Mouse (Mus musculus): ENCODE measurements around the gene Ankrd61. TPM values are rescaled to one million over a fixed set of nuclear protein-coding genes. Genes with fewer than 3 reads are reported as not detected.

The Ankrd61 gene
- total RNA-seq, 1 experiment = 0.45 TPM

DNA sequence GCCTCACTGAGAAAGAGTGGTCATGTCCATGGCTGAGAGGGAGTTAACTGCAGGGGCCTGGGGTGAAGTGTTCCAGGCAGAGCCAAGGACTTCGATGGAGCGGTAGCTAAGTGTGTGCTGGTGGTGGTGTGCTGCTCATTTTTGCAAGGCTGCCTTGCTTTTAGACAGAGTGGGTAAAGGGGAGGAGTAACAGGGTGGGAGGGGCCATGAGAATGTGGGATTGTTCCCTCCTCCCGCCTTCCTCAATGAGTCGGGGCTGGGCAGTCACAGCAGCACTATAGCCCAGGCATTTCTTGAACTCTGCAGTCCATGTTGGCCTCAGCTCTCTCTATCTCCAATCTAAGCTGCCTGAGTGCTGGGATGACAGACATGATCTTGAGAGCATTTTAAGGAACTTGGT is 22.9 kb downstream of the Ankrd61 start:
- Histone ChIP-seq H3K9ac (ENCODE audit: insufficient read depth, low read depth, low read length, poor library complexity, severe bottlenecking) (no peak overlapping the region), H3K36me3 (ENCODE audit: control insufficient read depth, insufficient read depth, low read length, poor library complexity, severe bottlenecking) (peaks cover 18% of the 10 kb centered on the region), H3K9me3 (ENCODE audit: control insufficient read depth, insufficient read depth, low read depth, low read length) (no peaks in the 10 kb centered on the region), H3K27ac (ENCODE audit: insufficient read depth, low read depth, low read length, poor library complexity, severe bottlenecking) (no peak overlapping the region), H3K4me3 (ENCODE audit: insufficient read depth in 1 of 2, low read depth in 1 of 2, low read length in 2 of 2, poor library complexity in 1 of 2, severe bottlenecking in 1 of 2) (no peak overlapping the region), H3K4me1 (ENCODE audit: control insufficient read depth in 2 of 2, insufficient read depth in 2 of 2, low read length in 2 of 2, poor library complexity in 1 of 2) (peaks cover 0 to 4% of the 10 kb centered on the region in 2 experiments; a peak in 1 of 4 replicates)
- DNase-seq (ENCODE audit: low read depth, low spot score) = peak; percentile 36
- in situ Hi-C loops (cut with MboI; ENCODE audit: low sequenced_read_pairs in 2 of 2, unreplicated experiment in 2 of 2) = no loop called here
- no peak for TF ChIP-seq HCFC1 (IDR thresholded peaks at IDR 0.05; ENCODE audit: borderline replicate concordance, insufficient read depth, low read length)
- TF ChIP-seq ZNF384 (IDR thresholded peaks at IDR 0.05; ENCODE audit: low read depth, low read length) = no peak
- no peak for TF ChIP-seq ZC3H11A (IDR thresholded peaks at IDR 0.05; ENCODE audit: borderline replicate concordance, low read depth, low read length)
- no peak for TF ChIP-seq CHD2 (IDR thresholded peaks at IDR 0.05; ENCODE audit: low read depth, low read length)
- TF ChIP-seq MAFK (IDR thresholded peaks at IDR 0.05; ENCODE audit: insufficient read depth, low read depth, low read length) = no peak

DNA sequence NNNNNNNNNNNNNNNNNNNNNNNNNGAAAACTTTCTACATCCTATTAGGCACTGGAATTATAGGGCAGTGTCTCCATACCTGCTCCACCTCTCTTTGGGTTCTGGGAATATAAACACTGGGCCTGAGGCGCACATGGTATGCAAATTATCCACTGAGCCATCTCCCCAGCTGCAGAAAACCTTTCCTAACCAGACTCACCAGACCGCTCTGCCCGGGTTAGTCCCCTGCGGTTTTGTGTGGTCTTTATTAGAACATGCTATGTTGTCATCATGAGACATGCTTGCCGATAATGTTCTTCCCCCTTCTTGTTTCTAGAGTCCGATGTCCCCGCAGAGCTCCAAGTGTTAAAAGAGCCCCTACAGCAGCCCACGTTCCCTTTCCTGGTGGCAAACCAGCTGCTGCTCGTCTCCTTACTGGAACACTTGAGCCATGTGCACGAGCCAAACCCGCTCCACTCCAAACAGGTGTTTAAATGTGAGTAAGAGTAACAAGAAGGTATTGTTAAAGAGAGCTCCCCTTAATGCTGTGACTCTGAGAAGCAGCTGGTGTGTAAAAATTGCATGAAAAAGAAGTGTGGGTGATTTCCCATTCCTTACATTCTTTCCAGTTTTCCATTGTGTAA is 25.8 kb downstream of the Ankrd61 start:
- in situ Hi-C loops (cut with MboI; ENCODE audit: low sequenced_read_pairs in 2 of 2, unreplicated experiment in 2 of 2) = no loop called here
- Histone ChIP-seq H3K27ac (ENCODE audit: insufficient read depth, low read depth, low read length, poor library complexity, severe bottlenecking) (no peak overlapping the region), H3K9me3 (ENCODE audit: control insufficient read depth, insufficient read depth, low read depth, low read length) (no peaks in the 10 kb centered on the region), H3K4me3 (ENCODE audit: insufficient read depth in 1 of 2, low read depth in 1 of 2, low read length in 2 of 2, poor library complexity in 1 of 2, severe bottlenecking in 1 of 2) (no peak overlapping the region), H3K36me3 (ENCODE audit: control insufficient read depth, insufficient read depth, low read length, poor library complexity, severe bottlenecking) (peaks cover 13% of the 10 kb centered on the region), H3K4me1 (ENCODE audit: control insufficient read depth in 2 of 2, insufficient read depth in 2 of 2, low read length in 2 of 2, poor library complexity in 1 of 2) (0 out of 4 replicates have a peak, but pooled peaks cover 0 to 2% of the 10 kb centered on the region in 2 experiments), H3K9ac (ENCODE audit: insufficient read depth, low read depth, low read length, poor library complexity, severe bottlenecking) (no peak overlapping the region)
- DNase-seq (ENCODE audit: low read depth, low spot score) = no peak
- TF ChIP-seq CHD2 (IDR thresholded peaks at IDR 0.05; ENCODE audit: low read depth, low read length) (no peak), ZNF384 (IDR thresholded peaks at IDR 0.05; ENCODE audit: low read depth, low read length) (no peak), ZC3H11A (IDR thresholded peaks at IDR 0.05; ENCODE audit: borderline replicate concordance, low read depth, low read length) (no peak), HCFC1 (IDR thresholded peaks at IDR 0.05; ENCODE audit: borderline replicate concordance, insufficient read depth, low read length) (no peak), MAFK (IDR thresholded peaks at IDR 0.05; ENCODE audit: insufficient read depth, low read depth, low read length) (no peak)

Other genes starting within 250 kb of the Ankrd61 start
- 10.6 and 11.5 TPM in 2 replicates for gene Usp42, start 165.4 kb downstream of the Ankrd61 start, total RNA-seq (2012; rRNA removed)
- 28.1 and 29.7 TPM in 2 replicates for gene Eif2ak1, start 79.9 kb downstream of the Ankrd61 start, total RNA-seq (2012; rRNA removed)
- 90.8 and 100 TPM in 2 replicates for gene Aimp2, start 12.2 kb upstream of the Ankrd61 start, total RNA-seq (2012; rRNA removed)
- gene Pms2, start 12.3 kb upstream of the Ankrd61 start, total RNA-seq (2012; rRNA removed) = 20.3 and 23.9 TPM in 2 replicates
- 0.37 and 0.71 TPM in 2 replicates for gene Gm42421, start 30.5 kb upstream of the Ankrd61 start, total RNA-seq (2012; rRNA removed)
- 0.13 and 0.58 TPM in 2 replicates for gene Rsph10b, start 35.4 kb upstream of the Ankrd61 start, total RNA-seq (2012; rRNA removed)
- gene Ccz1, start 117.2 kb upstream of the Ankrd61 start, total RNA-seq (2012; rRNA removed) = 50.7 and 75.8 TPM in 2 replicates
- not detected in 2 replicates for gene Ocm, start 129.0 kb upstream of the Ankrd61 start, total RNA-seq (2012; rRNA removed)
- 61.2 and 93.0 TPM in 2 replicates for gene Lmtk2, start 202.8 kb upstream of the Ankrd61 start, total RNA-seq (2012; rRNA removed)